Mouse (Mus musculus) midbrain, postnatal 0 days (tissue): Measurements from ENCODE around the gene D11Wsu47e. TPM values are rescaled to one million over a fixed set of nuclear protein-coding genes. Genes with fewer than 3 reads are reported as not detected.

Experiments
- ATAC-seq: fragments of 200-750 bp; cut with Nextera tagmentation; 2 replicates; pipeline ENCODE4 v1.8.0; 2017; ENCODE audit warnings: moderate number of reproducible peaks, mild to moderate bottlenecking, moderate TSS enrichment, moderate library complexity; ENCODE audit not compliant: low FRiP score
- DNase-seq: peaks from one replicate; pipeline ENCODE4 v3.0.0-alpha.2; 2015; ENCODE audit warnings: low spot score
- H3K27ac ChIP-seq: fragments of 300-500 bp; sonication (generic); 2 replicates; pipeline ENCODE4 v1.5.1; 2014; ENCODE audit warnings: low read depth, mild to moderate bottlenecking, low read length, mixed read lengths
- H3K27me3 ChIP-seq: fragments of 300-500 bp; sonication (generic); 2 replicates; pipeline ENCODE4 v1.6.1; 2014; ENCODE audit warnings: low read length, control low read depth, mixed read lengths; ENCODE audit not compliant: insufficient read depth
- H3K36me3 ChIP-seq: fragments of 300-500 bp; sonication (generic); 2 replicates; pipeline ENCODE4 v1.6.1; 2014; ENCODE audit warnings: low read length, control low read depth, mixed read lengths; ENCODE audit not compliant: insufficient read depth
- H3K4me1 ChIP-seq: fragments of 300-500 bp; sonication (generic); 2 replicates; pipeline ENCODE4 v1.6.1; 2014; ENCODE audit warnings: mild to moderate bottlenecking, control low read depth, antibody characterized with exemption, low read length, mixed read lengths; ENCODE audit not compliant: insufficient read depth
- H3K4me2 ChIP-seq: fragments of 300-500 bp; sonication (generic); 2 replicates; pipeline ENCODE4 v1.6.1; 2014; ENCODE audit warnings: low read depth, mild to moderate bottlenecking, low read length, mixed read lengths; ENCODE audit not compliant: poor library complexity, severe bottlenecking
- H3K4me3 ChIP-seq: fragments of 300-500 bp; sonication (generic); 2 replicates; pipeline ENCODE4 v1.5.1; 2014; ENCODE audit warnings: low read depth, mild to moderate bottlenecking, low read length, moderate library complexity
- H3K9ac ChIP-seq: fragments of 300-500 bp; sonication (generic); replicated peaks from 2 replicates; pipeline ENCODE4 v1.6.1; 2014; ENCODE audit warnings: mild to moderate bottlenecking, low read length, moderate library complexity, mixed read lengths; ENCODE audit not compliant: poor library complexity, severe bottlenecking
- H3K9me3 ChIP-seq: fragments of 300-500 bp; sonication (generic); 2 replicates; pipeline ENCODE4 v1.6.1; 2016; ENCODE audit warnings: low read length, control low read depth
- CTCF ChIP-seq: IDR thresholded peaks from 2 replicates; pipeline ENCODE4 v1.5.1; 2016; ENCODE audit warnings: antibody characterized with exemption, mild to moderate bottlenecking
- WGBS: fragments of 180-500 bp; shearing (Covaris S2); extraction: QIAGEN DNeasy Blood & Tissue Kit; methylation state at CpG from one replicate; pipeline ENCODE4 v1.1.7; 2014; 5-methylcytosine and 5-hydroxymethylcytosine counted together
- polyA plus RNA-seq: library from polyadenylated mRNA; unstranded; fragments of >200 nt; fragmentation: Nextera tagmentation; extraction: Ambion mirVana; gene quantifications from 2 replicates; pipeline ENCODE4 v1.2.1, GENCODE M21; 2015
- total RNA-seq: library from RNA; depleted of rRNA; stranded (reverse); fragments of >200 nt; gene quantifications from 2 replicates; pipeline ENCODE4 v1.2.3, GENCODE M21; 2014

The D11Wsu47e gene
- total and polyA plus RNA-seq, 2 experiments from 2014 or later: 19.5 to 27.9 TPM

DNA sequence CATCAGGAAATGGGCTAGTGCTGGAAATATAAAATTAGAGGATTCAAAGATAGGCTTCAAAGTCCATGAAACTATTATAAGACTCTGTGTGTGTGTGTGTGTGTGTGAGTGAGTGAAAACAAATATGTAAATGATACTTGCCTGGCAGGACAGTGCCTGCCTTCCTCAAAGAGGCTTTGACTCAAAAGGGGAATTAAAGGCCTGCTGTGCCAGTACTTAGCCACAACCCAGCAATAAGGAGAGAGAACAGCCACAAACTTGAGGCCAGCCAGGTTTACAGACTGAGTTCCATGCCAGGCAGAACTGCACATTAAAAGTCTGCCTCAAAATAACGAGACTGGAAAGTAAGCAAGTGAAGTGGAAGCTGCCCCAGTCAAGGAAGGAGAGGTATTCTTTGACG lies 7.4 kb upstream of the D11Wsu47e start:
- no peak overlapping the region for H3K4me2 ChIP-seq
- WGBS: 61% methylated on average over 2 of the region's 2 CpGs

DNA sequence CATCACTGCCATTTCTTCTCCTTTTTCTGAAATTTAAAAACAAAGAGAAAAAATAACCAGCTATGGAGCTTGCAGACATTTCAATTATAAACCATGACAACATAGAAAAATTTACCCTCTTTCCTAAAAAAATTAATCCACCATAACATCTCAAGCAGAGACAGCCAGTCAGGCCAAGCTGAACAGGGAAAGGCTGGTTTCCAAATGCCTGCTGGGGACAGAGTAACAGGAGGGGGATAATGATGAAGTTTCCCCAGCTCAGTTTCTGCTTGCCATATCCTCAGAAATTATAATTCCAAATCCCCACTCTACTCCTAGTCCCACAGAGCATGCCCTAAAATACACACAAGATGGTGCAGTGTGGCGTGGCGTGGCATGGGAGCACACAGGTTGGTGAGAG lies 6.8 kb upstream of the D11Wsu47e start:
- Histone ChIP-seq H3K4me1 (peaks cover 3% of the 10 kb centered on the region; the same call in 1 of the 2 replicates), H3K27me3 (no peaks in the 10 kb centered on the region), H3K9me3 (no peaks in the 10 kb centered on the region), H3K36me3 (peaks cover 19% of the 10 kb centered on the region), H3K27ac (no peak overlapping the region), H3K9ac (no peak overlapping the region), H3K4me2 (no peak overlapping the region), H3K4me3 (no peak overlapping the region)
- 67% methylated on average over 2 of the region's 2 CpGs for WGBS
- DNase-seq (no peak), ATAC-seq (no peak)
- no peak for TF ChIP-seq CTCF

More for the DNA sequence above, 7.4 kb upstream of the D11Wsu47e start:
- Histone ChIP-seq H3K9ac (no peak overlapping the region), H3K4me3 (no peak overlapping the region), H3K4me1 (no peaks in the 10 kb centered on the region), H3K27ac (no peak overlapping the region), H3K27me3 (no peaks in the 10 kb centered on the region), H3K36me3 (peaks cover 19% of the 10 kb centered on the region), H3K9me3 (no peaks in the 10 kb centered on the region)
- DNase-seq (no peak), ATAC-seq (no peak)
- TF ChIP-seq CTCF: no peak

DNA sequence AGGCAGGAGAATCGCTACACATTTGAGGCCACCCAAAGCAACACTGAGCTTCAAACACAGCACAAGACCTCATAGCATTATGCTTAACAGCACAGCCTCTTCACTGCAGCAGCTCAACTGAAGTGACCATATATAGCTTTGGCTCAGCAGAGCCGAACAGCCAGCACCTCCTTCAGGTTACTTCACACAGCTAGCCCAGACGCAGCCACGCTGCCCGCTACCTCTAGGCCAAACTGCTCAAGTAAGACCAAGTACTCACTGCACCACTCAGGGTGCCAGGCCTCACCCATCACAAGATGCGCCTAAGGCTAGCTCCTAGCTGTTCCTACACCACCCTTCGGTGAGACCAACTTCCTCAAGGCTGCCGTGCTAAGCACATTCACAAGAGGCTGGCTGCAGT lies 5.8 kb upstream of the D11Wsu47e start:
- ATAC-seq: no peak
- 86% methylated on average over 8 of the region's 8 CpGs for WGBS

DNA sequence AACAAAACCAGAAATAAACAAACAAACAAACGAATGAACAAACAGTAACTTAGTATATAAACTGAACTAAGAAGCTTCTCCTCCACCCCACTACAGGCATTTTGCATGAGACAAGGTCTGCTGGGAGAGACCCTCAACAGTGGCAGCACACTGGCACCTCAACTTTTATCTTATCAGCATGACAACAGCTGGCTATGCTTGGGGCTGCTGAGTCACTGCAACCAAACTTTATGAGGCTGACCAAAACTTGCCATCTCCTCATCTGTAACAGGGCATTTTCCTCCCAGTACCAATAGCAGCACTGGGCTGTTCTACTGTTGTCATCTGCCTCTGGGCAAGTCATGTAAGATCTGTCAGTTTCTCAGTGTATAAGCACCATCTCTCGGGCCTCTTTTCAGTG lies 3.3 kb upstream of the D11Wsu47e start:
- DNase-seq (no peak), ATAC-seq (no peak)
- no peak overlapping the region for H3K4me3 ChIP-seq
- TF ChIP-seq CTCF: no peak
- H3K4me1 ChIP-seq: peaks cover 12% of the 10 kb centered on the region
- no peak overlapping the region for H3K4me2 ChIP-seq
- no peaks in the 10 kb centered on the region for H3K9me3 ChIP-seq
- 88% methylated on average over 2 of the region's 2 CpGs for WGBS
- no peak overlapping the region for H3K27ac ChIP-seq
- H3K27me3 ChIP-seq: no peaks in the 10 kb centered on the region
- H3K9ac ChIP-seq: no peak overlapping the region
- H3K36me3 ChIP-seq: peaks cover 10% of the 10 kb centered on the region

More for the DNA sequence above, 5.8 kb upstream of the D11Wsu47e start:
- Histone ChIP-seq H3K27ac (0 out of 2 replicates have a peak overlapping the region, but pooled peaks have one; percentile 1), H3K9me3 (no peaks in the 10 kb centered on the region), H3K4me3 (no peak overlapping the region), H3K4me1 (peaks cover 8% of the 10 kb centered on the region), H3K4me2 (no peak overlapping the region), H3K9ac (no peak overlapping the region), H3K36me3 (peaks cover 19% of the 10 kb centered on the region), H3K27me3 (no peaks in the 10 kb centered on the region)
- TF ChIP-seq CTCF: no peak
- no peak for DNase-seq

DNA sequence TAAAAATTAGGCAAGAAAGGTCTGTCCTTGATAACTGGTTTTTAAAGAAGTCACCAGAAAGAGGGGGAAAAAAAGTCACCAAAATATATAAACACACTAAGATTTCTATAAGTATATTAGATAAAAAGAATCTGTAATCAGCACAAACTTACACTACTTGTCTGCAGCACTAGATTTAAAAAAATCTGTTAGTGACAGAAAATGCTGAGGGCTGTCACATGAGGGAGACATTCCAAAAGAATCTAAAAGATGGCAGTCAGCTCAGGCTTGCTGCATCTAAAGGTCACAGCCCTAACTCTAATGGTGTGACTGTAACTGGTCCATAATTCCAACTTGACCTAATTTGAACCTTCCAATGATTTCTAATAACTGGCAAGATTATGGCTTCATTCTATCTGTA lies 2.2 kb upstream of the D11Wsu47e start:
- Histone ChIP-seq H3K9me3 (no peaks in the 10 kb centered on the region), H3K27ac (no peak overlapping the region), H3K36me3 (peaks cover under 1% of the 10 kb centered on the region; the same call in 1 of the 2 replicates), H3K27me3 (no peaks in the 10 kb centered on the region), H3K4me3 (no peak overlapping the region), H3K4me1 (peaks cover 12% of the 10 kb centered on the region), H3K4me2 (peak overlapping the region; percentile 97; the same call in 1 of the 2 replicates), H3K9ac (no peak overlapping the region; the same call in 1 of the 2 replicates)
- DNase-seq (no peak), ATAC-seq (no peak)
- no peak; the same call in 1 of the 2 replicates for TF ChIP-seq CTCF

DNA sequence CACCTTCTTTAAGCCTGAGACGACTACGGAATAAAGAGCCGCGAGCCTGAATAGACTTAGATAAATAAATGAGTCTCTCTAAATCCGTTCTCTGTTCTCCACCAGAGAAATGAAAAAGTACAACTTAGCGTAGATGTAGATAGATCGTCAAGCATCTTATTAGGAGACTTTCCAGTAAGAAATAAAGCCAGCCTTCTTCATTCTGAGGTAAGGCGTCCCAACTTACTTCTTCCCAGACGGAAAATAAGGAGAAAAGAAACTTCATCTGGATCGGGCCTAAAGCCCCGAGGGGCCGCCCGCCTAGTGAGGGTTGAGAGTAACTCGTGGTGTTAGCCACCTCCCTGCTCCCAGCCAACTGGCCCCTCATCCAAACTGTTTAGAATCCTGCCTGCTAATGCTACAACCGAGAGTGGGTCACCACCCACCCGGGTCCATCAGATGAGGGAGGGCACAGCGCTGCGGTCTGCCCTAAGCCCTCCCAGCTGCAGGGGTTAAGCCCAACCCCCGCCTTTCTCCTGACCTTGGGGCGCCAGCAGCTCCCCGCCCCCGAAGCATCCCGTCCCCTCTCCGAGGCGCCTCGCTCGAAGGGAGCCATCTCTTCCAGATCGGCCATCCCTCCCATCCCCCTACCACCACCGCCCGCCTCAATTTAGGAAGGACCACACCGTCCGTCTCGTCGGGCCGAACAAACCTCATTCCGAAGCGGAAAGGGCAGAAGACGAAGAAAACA lies 1.1 kb upstream of the D11Wsu47e start:
- Histone ChIP-seq H3K36me3 (peaks cover 6% of the 10 kb centered on the region; the same call in 1 of the 2 replicates), H3K9ac (peak overlapping the region; percentile 92), H3K27me3 (no peaks in the 10 kb centered on the region), H3K27ac (peak overlapping the region; percentile 92), H3K4me2 (peak overlapping the region; percentile 97), H3K4me1 (peaks cover 12% of the 10 kb centered on the region), H3K9me3 (no peaks in the 10 kb centered on the region), H3K4me3 (peak overlapping the region; percentile 94)
- no peak for TF ChIP-seq CTCF
- 2% methylated on average over 38 of the region's 38 CpGs for whole genome bisulfite sequencing
- ATAC-seq (peak; percentile 41), DNase-seq (peak; percentile 39)
